Mouse (Mus musculus) lung, embryonic 15.5 days (tissue): Measurements from ENCODE around the gene Mmd. TPM values are rescaled to one million over a fixed set of nuclear protein-coding genes. Genes with fewer than 3 reads are reported as not detected.
A peak's percentile ranks its signal among the peaks of the same experiment; 100 is the strongest.

Source experiments
- ATAC-seq: fragments of 200-750 bp; cut with Nextera tagmentation; 2 replicates; pipeline ENCODE4 v1.8.0; 2017; ENCODE audit warnings: moderate number of reproducible peaks, borderline replicate concordance; ENCODE audit not compliant: low FRiP score, low TSS enrichment; ENCODE audit errors: extremely low read depth
- H3K27ac ChIP-seq: fragments of 300-500 bp; sonication (generic); 2 replicates; pipeline ENCODE4 v1.5.1; 2015; ENCODE audit warnings: moderate library complexity, mild to moderate bottlenecking, inconsistent platforms
- H3K27me3 ChIP-seq: fragments of 300-500 bp; sonication (generic); 2 replicates; pipeline ENCODE4 v1.6.1; 2015; ENCODE audit warnings: inconsistent platforms
- H3K36me3 ChIP-seq: fragments of 300-500 bp; sonication (generic); 2 replicates; pipeline ENCODE4 v1.6.1; 2015; ENCODE audit warnings: inconsistent platforms
- H3K4me1 ChIP-seq: fragments of 300-500 bp; sonication (generic); 2 replicates; pipeline ENCODE4 v1.6.1; 2015; ENCODE audit warnings: inconsistent platforms
- H3K4me2 ChIP-seq: fragments of 300-500 bp; sonication (generic); 2 replicates; pipeline ENCODE4 v1.6.1; 2015; ENCODE audit warnings: inconsistent platforms, mild to moderate bottlenecking, moderate library complexity
- H3K4me3 ChIP-seq: fragments of 300-500 bp; sonication (generic); 2 replicates; pipeline ENCODE4 v1.5.1; 2015; ENCODE audit warnings: mild to moderate bottlenecking, inconsistent platforms
- H3K9ac ChIP-seq: fragments of 300-500 bp; sonication (generic); 2 replicates; pipeline ENCODE4 v1.6.1; 2015; ENCODE audit warnings: inconsistent platforms
- H3K9me3 ChIP-seq: fragments of 300-500 bp; sonication (generic); 2 replicates; pipeline ENCODE4 v1.6.1; 2016; ENCODE audit warnings: inconsistent platforms
- WGBS: fragments of 180-500 bp; shearing (Covaris S2); methylation state at CpG from one replicate; pipeline ENCODE4 v1.1.7; 2015; 5-methylcytosine and 5-hydroxymethylcytosine counted together
- polyA plus RNA-seq: library from polyadenylated mRNA; unstranded; fragments of >200 nt; fragmentation: Nextera tagmentation; extraction: Ambion mirVana; gene quantifications from 2 replicates; pipeline ENCODE4 v1.2.1, GENCODE M21; 2015

Gene Mmd
- polyA plus RNA-seq, 1 experiment from 2014 or later: 45.7 TPM

DNA sequence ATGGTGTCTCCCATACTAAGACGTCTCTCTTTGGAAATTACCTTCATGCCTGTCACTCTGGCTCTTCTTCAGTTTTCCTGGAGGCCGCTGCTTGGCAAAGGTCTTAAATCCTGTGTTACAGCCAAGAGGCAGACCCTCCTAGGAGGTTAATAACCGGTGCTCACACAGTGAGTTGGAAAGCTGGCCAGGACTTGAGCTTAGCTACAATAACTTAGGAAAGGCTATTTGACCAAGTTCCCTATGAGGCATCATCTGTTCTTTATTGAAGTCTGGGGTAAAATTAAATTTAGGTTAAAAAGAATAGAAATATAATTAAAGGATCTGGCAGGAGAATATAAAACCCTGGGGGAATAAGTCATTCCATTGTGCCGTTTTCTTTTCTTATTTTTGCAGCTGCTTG, 41.9 kb downstream of the Mmd start:
- Histone ChIP-seq H3K36me3 (no peaks in the 10 kb centered on the region), H3K9me3 (no peaks in the 10 kb centered on the region)
- WGBS: 69% methylated on average over 4 of the region's 4 CpGs

DNA sequence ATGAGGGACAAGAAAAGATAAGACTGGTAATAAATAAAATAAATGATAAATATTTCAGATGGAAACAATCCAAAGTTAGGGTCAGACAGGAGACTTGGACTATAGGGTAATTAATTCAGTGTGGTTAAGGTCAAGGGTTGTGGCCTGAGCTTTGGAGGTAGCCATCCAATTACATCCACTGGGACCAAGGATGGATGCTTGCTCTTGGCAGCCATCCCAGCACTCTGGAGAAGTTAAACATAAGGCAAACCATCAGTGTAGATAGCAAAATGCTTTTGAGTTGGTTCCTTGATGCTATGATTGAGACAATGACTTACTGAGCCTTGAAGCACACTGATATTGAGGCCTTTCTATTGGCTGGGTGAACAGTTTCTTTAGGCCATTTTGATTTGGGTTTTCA, 43.5 kb downstream of the Mmd start:
- Histone ChIP-seq H3K27me3 (no peaks in the 10 kb centered on the region), H3K4me2 (no peak overlapping the region), H3K36me3 (no peaks in the 10 kb centered on the region), H3K4me3 (no peak overlapping the region), H3K9ac (no peak overlapping the region), H3K9me3 (no peaks in the 10 kb centered on the region), H3K27ac (no peak overlapping the region), H3K4me1 (no peaks in the 10 kb centered on the region)
- no peak for ATAC-seq

More for the DNA sequence above, 41.9 kb downstream of the Mmd start:
- Histone ChIP-seq H3K4me2 (no peak overlapping the region), H3K4me1 (no peaks in the 10 kb centered on the region), H3K4me3 (no peak overlapping the region), H3K9ac (no peak overlapping the region), H3K27ac (no peak overlapping the region), H3K27me3 (no peaks in the 10 kb centered on the region)
- no peak for ATAC-seq

DNA sequence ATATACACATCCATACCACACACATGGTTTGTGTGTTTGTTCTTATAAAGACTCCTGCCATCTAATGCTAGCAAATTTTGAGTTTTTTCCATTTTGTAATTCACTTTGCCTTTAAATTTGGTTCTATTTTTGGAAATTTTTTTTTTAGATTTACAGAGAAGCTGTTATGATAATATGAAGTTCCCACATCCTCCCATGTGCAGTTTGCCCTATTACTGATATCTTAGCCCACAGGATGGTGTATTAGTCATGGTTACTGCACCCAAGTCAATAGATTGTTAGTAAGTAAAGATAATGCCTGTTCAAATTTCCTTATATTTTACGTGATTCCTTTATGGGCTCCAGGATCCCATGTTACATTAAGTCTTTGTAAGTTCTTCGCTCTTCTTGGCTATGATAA, 45.4 kb downstream of the Mmd start:
- no peak overlapping the region for H3K27ac ChIP-seq
- no peak overlapping the region for H3K4me3 ChIP-seq
- 93% methylated on average over 2 of the region's 2 CpGs for WGBS
- H3K4me1 ChIP-seq: no peaks in the 10 kb centered on the region
- no peaks in the 10 kb centered on the region for H3K36me3 ChIP-seq
- no peaks in the 10 kb centered on the region for H3K27me3 ChIP-seq
- no peak overlapping the region for H3K4me2 ChIP-seq
- H3K9ac ChIP-seq: no peak overlapping the region
- H3K9me3 ChIP-seq: no peaks in the 10 kb centered on the region
- no peak for ATAC-seq

DNA sequence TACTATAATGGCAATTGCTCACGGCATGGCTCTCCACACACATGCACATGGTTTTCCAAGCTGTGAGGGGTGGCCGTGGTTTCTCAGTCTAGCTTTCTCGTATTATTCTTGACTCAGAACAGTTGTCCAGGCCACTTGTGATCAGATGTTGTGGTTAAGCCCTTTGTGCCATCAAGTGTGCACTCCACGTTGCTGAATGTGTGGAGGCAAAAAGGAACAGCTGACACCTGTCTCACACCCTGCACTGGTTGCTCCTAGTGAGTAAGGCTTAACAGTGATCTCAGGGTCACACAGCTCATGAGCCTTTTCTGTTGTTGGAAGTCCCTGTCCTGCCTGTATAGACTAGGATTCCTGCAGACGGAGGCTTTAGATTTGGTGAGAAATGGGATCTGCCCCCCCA, 56.8 kb downstream of the Mmd start:
- Histone ChIP-seq H3K27ac (no peak overlapping the region), H3K9me3 (no peaks in the 10 kb centered on the region), H3K9ac (no peak overlapping the region), H3K4me2 (no peak overlapping the region), H3K4me3 (no peak overlapping the region), H3K36me3 (no peaks in the 10 kb centered on the region), H3K27me3 (no peaks in the 10 kb centered on the region), H3K4me1 (no peaks in the 10 kb centered on the region)
- no peak for ATAC-seq
- 80% methylated on average over 5 of the region's 5 CpGs for WGBS

DNA sequence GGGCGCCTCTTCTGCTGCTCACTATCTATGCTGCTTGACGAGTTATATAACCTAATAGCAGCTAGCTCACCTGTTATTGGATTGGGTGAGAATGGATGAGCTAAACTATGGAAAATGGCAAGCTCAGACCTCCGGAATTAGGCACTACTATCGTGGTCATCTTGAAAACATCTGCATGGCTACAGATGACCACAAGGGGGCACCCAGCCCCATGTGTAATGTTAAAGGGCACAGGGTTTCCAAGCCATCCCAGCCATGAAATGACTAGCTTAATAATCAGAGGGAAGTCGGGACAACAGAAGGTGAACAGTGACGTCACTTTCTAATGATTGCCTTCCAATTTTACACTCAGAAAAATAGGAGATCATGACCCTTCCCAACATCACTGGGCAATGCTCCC, 57.7 kb downstream of the Mmd start:
- Histone ChIP-seq H3K27ac (no peak overlapping the region), H3K4me2 (no peak overlapping the region), H3K36me3 (no peaks in the 10 kb centered on the region), H3K9me3 (no peaks in the 10 kb centered on the region), H3K4me3 (no peak overlapping the region), H3K4me1 (no peaks in the 10 kb centered on the region), H3K9ac (no peak overlapping the region), H3K27me3 (no peaks in the 10 kb centered on the region)
- ATAC-seq: no peak
- WGBS: 43% methylated on average over 6 of the region's 6 CpGs

DNA sequence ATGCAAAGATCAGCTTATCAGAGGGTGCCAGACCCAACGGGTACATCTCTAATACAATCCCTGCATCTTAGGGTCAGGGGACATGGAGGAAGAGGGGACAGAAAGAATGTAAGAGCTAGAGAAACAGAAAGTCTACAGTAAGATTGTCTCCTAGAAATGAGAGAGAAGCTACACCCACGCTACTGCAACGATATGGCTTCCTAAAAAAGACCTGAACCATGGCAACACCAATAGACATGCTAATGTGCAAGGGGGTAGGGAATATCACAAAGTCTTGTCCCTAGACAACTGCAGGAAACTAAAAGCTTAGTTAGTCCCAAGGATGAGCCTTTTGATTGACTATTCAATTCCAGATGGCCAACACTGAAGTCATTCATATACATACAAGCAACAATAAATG, 65.3 kb downstream of the Mmd start:
- Histone ChIP-seq H3K4me3 (no peak overlapping the region), H3K4me2 (no peak overlapping the region), H3K9me3 (no peaks in the 10 kb centered on the region), H3K36me3 (no peaks in the 10 kb centered on the region), H3K27me3 (no peaks in the 10 kb centered on the region), H3K9ac (no peak overlapping the region), H3K4me1 (no peaks in the 10 kb centered on the region), H3K27ac (no peak overlapping the region)
- ATAC-seq: no peak
- WGBS: 83% methylated on average over 3 of the region's 3 CpGs

DNA sequence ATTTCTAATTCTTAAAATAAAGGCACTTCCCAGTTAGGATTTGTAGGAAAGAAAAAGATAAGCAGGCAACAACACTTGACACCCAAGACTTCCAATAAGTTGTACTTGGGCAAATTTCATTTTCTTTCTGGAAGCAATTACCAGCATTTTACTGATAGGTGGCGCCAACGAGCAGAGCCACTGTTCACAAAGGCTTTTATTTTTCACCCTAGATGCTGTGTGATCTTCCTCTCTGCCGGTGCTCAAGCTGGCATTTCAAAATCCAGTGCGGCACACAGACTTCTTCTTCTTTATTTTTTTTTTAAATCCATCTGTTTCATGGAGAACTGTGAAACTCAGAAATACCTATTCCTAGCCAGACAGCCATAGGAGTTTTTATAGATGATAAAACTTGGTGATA, 68.2 kb downstream of the Mmd start:
- no peak overlapping the region for H3K9ac ChIP-seq
- H3K4me2 ChIP-seq: no peak overlapping the region
- H3K4me3 ChIP-seq: no peak overlapping the region
- H3K4me1 ChIP-seq: peaks cover 9% of the 10 kb centered on the region; the same call in 1 of the 2 replicates
- no peaks in the 10 kb centered on the region for H3K36me3 ChIP-seq
- H3K27ac ChIP-seq: no peak overlapping the region
- 12% methylated on average over 4 of the region's 4 CpGs for WGBS
- no peaks in the 10 kb centered on the region for H3K9me3 ChIP-seq
- no peaks in the 10 kb centered on the region for H3K27me3 ChIP-seq
- no peak for ATAC-seq

DNA sequence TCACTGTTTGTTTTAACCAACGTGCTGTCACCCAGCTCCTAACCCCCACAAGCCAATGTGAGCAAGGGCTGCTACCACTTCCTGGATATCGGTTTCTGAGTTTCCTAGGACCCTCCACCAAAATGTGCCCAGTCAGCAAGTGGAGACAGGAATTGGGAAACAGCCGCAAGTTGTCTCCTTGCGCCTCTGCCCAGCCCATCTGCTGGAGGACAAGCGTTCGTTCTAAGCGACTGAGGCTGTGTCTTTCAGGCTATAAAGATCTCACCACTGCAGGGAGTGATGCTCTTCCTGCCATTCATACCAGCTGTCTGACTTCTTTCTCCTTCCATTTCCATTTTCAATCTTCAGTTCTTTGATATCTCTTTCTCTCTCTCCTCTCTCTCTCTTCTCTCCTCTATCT, 71.7 kb downstream of the Mmd start:
- Histone ChIP-seq H3K9me3 (no peaks in the 10 kb centered on the region), H3K36me3 (no peaks in the 10 kb centered on the region), H3K4me3 (no peak overlapping the region), H3K27ac (no peak overlapping the region), H3K4me2 (no peak overlapping the region), H3K4me1 (peaks cover 9% of the 10 kb centered on the region; the same call in 1 of the 2 replicates), H3K27me3 (no peaks in the 10 kb centered on the region), H3K9ac (no peak overlapping the region)
- peak; percentile 35; the same call in 1 of the 2 replicates for ATAC-seq
- WGBS: 35% methylated on average over 7 of the region's 7 CpGs

DNA sequence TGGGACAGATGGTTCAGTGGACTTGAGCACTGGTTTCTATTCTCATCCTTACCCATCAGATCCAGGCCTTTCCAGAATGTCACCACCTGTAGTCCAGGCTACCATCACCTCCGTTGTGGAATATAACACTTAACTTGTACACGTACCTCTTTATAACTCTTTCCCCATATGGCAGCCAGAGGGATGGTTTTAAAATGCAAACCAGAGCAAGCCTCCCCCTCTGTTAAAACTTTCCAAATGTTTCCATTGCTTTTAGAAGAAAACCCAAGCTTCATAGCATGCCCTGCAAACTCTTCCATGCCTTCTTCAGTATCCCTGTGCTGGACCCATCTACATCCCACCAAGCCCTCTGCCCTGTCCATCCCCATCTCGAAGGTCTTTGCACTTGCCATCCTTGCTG, 75.3 kb downstream of the Mmd start:
- no peaks in the 10 kb centered on the region for H3K9me3 ChIP-seq
- no peak overlapping the region for H3K27ac ChIP-seq
- no peak for ATAC-seq
- H3K4me1 ChIP-seq: peaks cover 9% of the 10 kb centered on the region; the same call in 1 of the 2 replicates
- H3K9ac ChIP-seq: no peak overlapping the region
- no peak overlapping the region for H3K4me2 ChIP-seq
- no peak overlapping the region for H3K4me3 ChIP-seq
- H3K36me3 ChIP-seq: no peaks in the 10 kb centered on the region
- H3K27me3 ChIP-seq: no peaks in the 10 kb centered on the region
- 76% methylated on average over 3 of the region's 3 CpGs for WGBS

DNA sequence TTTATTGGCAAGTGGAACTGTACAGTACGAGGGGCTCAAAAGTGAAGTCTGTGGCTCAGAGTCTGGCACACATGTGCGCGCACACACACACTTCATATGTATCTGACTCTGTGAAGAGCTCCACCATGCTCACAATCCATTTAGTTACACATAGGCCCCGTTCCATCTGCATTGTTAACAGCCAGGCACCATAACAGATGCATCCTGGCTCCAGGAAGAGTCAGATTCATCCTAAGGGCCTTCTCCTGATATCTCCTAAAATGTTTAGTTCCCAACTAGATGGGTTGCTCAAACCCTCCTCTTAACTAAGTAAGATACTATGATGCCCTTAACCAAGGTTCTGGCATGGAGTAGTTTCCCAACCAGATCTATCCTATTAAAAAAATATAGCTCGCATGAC, 76.9 kb downstream of the Mmd start:
- no peak for ATAC-seq
- H3K36me3 ChIP-seq: no peaks in the 10 kb centered on the region
- H3K9me3 ChIP-seq: no peaks in the 10 kb centered on the region
- peaks cover 3% of the 10 kb centered on the region; the same call in 1 of the 2 replicates for H3K4me1 ChIP-seq
- no peak overlapping the region for H3K4me3 ChIP-seq
- 89% methylated on average over 5 of the region's 5 CpGs for WGBS
- H3K27me3 ChIP-seq: no peaks in the 10 kb centered on the region
- no peak overlapping the region for H3K27ac ChIP-seq
- H3K4me2 ChIP-seq: no peak overlapping the region
- H3K9ac ChIP-seq: no peak overlapping the region

DNA sequence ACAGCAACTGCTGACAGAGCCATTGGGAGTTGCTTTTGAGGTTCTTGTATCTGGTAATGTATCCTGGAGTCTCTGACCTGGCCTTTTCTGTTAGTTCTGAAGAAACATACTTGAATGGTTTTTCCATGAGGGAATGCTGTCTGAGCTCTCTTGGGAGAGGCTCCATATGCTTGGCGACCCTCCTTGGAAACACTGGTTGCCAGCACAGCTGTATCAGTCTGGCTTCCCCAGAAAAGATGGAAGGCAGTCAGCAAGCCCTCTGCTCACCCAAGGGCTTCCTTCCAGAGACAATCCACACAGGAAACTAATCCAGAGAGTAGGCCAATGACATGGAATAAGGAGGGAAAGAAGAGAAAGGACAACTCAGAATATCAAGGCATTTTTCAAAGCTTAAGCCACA, 77.6 kb downstream of the Mmd start:
- Histone ChIP-seq H3K27me3 (no peaks in the 10 kb centered on the region), H3K4me2 (no peak overlapping the region), H3K9ac (no peak overlapping the region), H3K27ac (no peak overlapping the region), H3K36me3 (no peaks in the 10 kb centered on the region), H3K4me3 (no peak overlapping the region), H3K9me3 (no peaks in the 10 kb centered on the region), H3K4me1 (no peaks in the 10 kb centered on the region)
- no peak for ATAC-seq
- 50% methylated on average over 1 of the region's 1 CpGs for WGBS
